Mouse (Mus musculus) layer of hippocampus, adult 2 months (tissue): ENCODE results near the gene Tm6sf2. TPM values are rescaled to one million over a fixed set of nuclear protein-coding genes. Genes with fewer than 3 reads are reported as not detected.
A peak's percentile ranks its signal among the peaks of the same experiment; 100 is the strongest.

Experiments
- DNase-seq, 2 experiments: peaks; one replicate each; pipeline ENCODE4 v3.0.0; 2022; ENCODE audit warnings: low spot score in 2 of 2
- H3K27ac ChIP-seq: fragments of 200-600 bp; 2 replicates; pipeline ENCODE4 v1.8.1; 2022
- H3K4me3 ChIP-seq: fragments of 200-600 bp; 2 replicates; pipeline ENCODE4 v1.8.1; 2022; ENCODE audit warnings: mild to moderate bottlenecking
- CTCF ChIP-seq: fragments of 200-600 bp; conservative IDR thresholded peaks from 2 replicates; pipeline ENCODE4 v1.8.1; 2022; ENCODE audit warnings: antibody characterized with exemption, mild to moderate bottlenecking, moderate library complexity
- microRNA-seq, 2 experiments: library from miRNA; unstranded; fragments of <30 nt; microRNA quantifications; one replicate each; pipeline ENCODE4 v1.2.0; 2021
- total RNA-seq, 2 experiments: library from RNA; stranded (reverse); gene quantifications; 2 replicates each; pipeline ENCODE4 v1.2.3; 2021

The Tm6sf2 gene
- total RNA-seq, 2 experiments from 2014 or later, result 3.1 to 7.4 TPM

DNA sequence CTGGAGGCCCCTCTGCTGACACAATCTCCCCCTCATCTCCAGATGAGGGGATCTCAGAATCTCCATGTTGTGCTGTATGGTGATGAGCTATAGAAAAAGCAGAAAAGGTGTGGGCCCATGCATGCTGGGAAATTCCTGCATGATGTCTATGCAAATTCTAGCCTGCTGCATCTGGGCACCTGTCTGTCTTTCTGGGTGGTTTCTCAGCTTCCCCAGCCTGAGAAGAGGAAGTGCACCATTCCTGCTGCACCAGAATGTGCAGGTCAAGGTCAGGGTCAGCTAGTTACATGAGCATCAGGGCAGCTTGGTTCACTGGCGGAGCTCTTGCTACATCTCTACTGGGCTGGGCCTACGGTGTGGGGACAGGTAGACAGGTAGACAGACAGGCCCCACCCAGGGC lies 37.7 kb downstream of the Tm6sf2 start:
- H3K27ac ChIP-seq, result no peak overlapping the region
- no peak for TF ChIP-seq CTCF
- H3K4me3 ChIP-seq, result no peak overlapping the region
- DNase-seq, result no peak

DNA sequence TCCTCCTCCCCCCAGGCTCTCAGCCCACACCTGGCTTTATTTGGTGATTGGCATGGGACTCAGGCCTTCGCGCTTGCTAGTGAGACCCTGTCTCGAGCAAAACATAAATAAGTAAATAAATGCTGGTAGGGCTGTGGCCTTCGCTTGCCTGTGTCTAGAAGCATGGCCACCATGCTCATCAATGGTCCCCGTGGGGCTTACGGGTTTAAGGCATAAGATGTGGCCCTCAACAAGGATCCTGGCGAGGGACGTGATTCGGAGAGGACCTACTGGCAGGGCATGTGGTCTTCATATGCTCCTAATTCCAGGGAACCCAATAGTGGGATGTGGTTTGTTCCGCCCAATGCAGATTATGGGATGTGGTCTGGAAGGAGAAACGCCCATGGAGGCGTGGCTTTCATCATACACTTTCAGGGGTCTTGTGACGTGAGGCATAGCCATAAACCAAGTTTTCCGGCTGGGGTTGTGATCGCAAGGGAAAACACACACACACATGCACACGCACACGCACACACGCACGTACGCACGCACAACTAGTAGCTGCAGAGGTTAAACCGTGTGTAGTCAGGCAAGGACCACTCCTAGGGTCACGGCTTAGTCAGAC lies 38.6 kb downstream of the Tm6sf2 start:
- Histone ChIP-seq H3K27ac (peak overlapping the region; percentile 43; the same call in 1 of the 2 replicates), H3K4me3 (no peak overlapping the region)
- TF ChIP-seq CTCF, result no peak
- DNase-seq, result no peak

DNA sequence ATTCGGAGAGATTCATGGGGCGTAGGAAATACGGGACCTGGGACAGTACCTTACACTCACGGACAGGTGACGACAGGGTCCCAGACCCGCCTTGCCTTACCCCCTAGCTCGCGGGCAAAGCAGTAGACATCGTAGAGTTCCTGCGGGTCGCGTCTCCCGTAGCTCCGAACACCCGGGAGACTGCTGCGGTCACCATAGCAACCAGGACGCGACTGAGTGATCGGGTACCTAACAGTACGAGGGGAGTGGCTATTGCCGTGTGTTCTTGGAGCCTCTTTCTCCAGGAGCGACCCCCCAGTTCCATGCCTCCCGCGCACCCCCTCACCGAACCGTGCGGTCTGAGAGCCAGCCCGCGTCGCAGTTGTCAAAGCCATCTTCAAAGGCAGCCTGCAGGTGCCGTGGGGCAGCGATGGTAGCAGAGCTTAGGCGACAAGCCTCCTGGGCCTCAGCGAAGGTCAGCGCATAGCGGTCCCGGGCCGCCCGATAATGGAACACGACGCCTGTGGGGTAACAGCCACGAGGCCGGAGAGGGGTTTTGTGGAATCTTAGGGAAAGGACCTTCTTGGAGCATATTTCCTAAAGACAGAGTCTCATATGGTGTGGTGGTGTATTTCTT lies 39.8 kb downstream of the Tm6sf2 start:
- TF ChIP-seq CTCF, result no peak
- no peak for DNase-seq
- Histone ChIP-seq H3K27ac (peak overlapping the region; percentile 43; the same call in 1 of the 2 replicates), H3K4me3 (no peak overlapping the region)

GRCm38 (mm10) chr8:70114488-70114887 lies 41.8 kb downstream of the Tm6sf2 start:
- Histone ChIP-seq H3K4me3 (no peak overlapping the region), H3K27ac (0 out of 2 replicates have a peak overlapping the region, but pooled peaks have one; percentile 3)
- DNase-seq, result no peak
- TF ChIP-seq CTCF, result no peak

DNA sequence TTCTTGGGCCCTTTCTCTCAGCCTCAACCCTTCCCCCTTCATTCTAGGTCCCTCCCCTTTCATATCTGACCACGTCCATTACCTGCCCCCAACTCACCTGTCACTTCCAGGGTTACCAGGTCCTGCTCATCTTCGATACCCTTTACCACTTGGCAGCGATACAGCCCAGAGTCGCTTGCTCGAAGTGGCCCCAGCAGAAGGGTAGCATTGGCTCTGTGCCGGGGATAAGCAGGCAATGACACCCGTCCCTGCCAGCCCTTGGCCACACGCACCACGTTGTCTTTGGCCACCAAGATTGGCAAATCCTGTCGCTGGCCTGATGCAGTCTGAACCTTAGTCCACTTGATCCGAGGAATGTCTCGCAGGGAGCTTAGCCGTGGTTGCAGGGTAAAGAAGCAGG lies 42.2 kb downstream of the Tm6sf2 start:
- DNase-seq, result no peak
- no peak overlapping the region for H3K4me3 ChIP-seq
- H3K27ac ChIP-seq, result no peak overlapping the region
- no peak for TF ChIP-seq CTCF

DNA sequence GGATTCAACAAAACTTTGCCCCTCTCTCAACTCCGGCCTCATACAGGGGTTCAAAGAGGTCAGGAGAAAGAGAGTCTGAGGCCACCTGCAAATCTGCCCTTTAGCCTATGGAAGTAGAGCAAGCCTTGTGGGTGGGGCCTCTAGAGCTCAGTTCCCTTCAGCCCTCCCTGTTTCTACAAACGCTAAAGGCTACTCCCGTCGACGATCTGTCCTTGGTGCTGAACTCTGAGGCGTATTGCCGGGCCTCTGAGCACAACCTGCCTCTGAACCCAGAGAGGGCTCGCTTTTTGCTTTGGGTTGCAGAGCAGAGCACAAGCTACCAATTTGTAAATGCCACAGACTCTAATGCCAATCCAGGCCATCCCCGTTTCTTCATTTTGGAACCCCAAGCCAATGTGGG lies 44.9 kb downstream of the Tm6sf2 start:
- no peak overlapping the region; the same call in 1 of the 2 replicates for H3K27ac ChIP-seq
- H3K4me3 ChIP-seq, result peak overlapping the region; percentile 6; the same call in 1 of the 2 replicates
- TF ChIP-seq CTCF, result no peak
- DNase-seq, result no peak

DNA sequence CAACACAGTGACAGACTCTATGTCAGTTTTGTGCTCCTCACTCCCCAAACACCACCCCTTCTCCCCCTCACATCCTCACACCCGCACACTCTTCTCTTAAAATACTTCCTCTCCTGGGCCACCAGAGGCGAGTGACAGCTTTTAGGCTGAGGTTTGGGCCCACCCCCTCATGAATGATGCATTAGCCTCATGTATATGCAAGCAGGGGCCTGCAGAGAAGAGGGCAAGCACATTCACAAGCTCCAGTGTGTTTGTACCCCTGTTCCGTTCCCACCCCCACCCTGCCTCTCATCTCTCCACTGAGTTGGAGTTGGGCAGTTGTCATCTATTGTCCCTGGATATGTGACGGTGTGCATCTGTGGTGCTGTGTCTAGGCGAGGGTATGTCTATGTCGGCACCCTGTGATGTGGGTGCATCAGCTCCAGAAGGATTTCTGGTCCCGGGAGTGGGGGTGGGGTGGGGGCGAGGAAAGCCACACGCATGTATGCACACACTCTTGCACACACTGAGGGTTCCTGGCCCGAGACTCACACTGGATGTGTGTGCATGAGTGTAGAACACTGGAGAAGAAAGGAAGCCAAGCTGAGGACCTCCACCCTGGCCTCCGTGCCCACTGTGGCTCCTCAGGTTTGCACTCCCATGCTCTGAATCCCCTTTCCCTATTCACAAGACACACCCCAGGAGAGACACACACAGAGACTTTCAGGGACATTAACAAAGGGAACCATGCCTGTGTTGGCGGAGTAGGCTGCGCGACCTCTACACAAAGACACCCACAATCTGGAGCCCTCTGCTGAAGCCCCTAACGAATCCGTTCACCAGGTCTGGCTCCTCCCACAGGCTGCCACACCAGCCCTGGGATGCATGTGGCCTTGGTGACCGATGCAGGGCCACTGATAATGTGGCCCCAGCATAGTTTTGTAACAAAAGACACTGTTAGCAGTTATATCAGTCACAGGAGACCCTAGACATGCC lies 46.3 kb downstream of the Tm6sf2 start:
- Histone ChIP-seq H3K4me3 (peak overlapping the region; percentile 71), H3K27ac (peak overlapping the region; percentile 92)
- DNase-seq, result peak; percentile 56 to 79
- peak; percentile 55 for TF ChIP-seq CTCF

GRCm38 (mm10) chr8:70120667-70121066 lies 47.9 kb downstream of the Tm6sf2 start, which contains the start of gene Ncan:
Gene Ncan, minus strand, starts transcription at chr8:70120873.
- TF ChIP-seq CTCF, result no peak
- peak within 1 kb of the TSS; percentile 92 for H3K27ac ChIP-seq
- peak within 1 kb of the TSS; percentile 71 for H3K4me3 ChIP-seq
- peak; percentile 88 to 94 for DNase-seq

GRCm38 (mm10) chr8:70122863-70123262 lies 50.1 kb downstream of the Tm6sf2 start:
- Histone ChIP-seq H3K4me3 (no peak overlapping the region), H3K27ac (no peak overlapping the region)

GRCm38 (mm10) chr8:70124992-70125391 lies 52.3 kb downstream of the Tm6sf2 start:
- no peak for TF ChIP-seq CTCF
- no peak for DNase-seq
- Histone ChIP-seq H3K4me3 (no peak overlapping the region), H3K27ac (no peak overlapping the region)

More at GRCm38 (mm10) chr8:70122863-70123262, 50.1 kb downstream of the Tm6sf2 start:
- no peak for DNase-seq
- TF ChIP-seq CTCF, result peak; percentile 84

DNA sequence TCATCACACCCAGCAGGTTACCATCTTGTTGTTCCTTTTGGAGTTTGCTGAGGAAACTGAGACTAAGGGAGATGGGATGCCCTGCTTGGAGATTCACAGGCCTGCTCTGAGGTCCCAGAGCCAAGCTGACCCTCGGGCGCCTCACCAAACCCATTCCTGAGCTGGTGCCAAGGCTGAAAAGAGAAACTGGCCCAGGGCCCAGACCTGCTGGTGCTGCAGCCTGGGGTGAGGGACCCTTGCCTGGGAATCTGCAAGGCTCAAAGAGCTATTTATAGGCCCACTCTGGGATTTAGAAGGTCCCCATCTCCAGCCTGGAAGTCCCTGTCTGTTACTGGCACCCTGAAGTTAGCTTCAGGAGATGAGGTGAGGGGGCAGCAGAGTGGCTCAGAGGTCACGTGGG lies 55.7 kb downstream of the Tm6sf2 start:
- TF ChIP-seq CTCF, result no peak
- Histone ChIP-seq H3K27ac (peak overlapping the region; percentile 90), H3K4me3 (no peak overlapping the region)
- DNase-seq, result peak; percentile 64 to 67

- TF ChIP-seq CTCF, result no peak
- H3K27ac ChIP-seq, result peak overlapping the region; percentile 90
- peak; percentile 73 to 86 for DNase-seq
- H3K4me3 ChIP-seq, result no peak overlapping the region
These were observed 56.7 kb downstream of the Tm6sf2 start for GRCm38 (mm10) chr8:70129309-70129952.

Small RNA genes lying within 50 kb of the gene (microRNA-seq; reads per million reads assigned to microRNA genes)
- 8.0 to 15.8 reads per million in 2 experiments for gene Mir7066

Other genes starting within 250 kb of the Tm6sf2 start
- 10 to 100 TPM; 15.1 to 18.3 TPM for gene Pbx4, start 240.4 kb upstream of the Tm6sf2 start, total RNA-seq
- gene Cilp2, start 185.2 kb upstream of the Tm6sf2 start, total RNA-seq, result under 1 TPM; 0.69 to 0.72 TPM
- under 1 TPM in 1 of 2 experiments, not detected in 1; 0.64 TPM for gene Tssk6, start 170.7 kb upstream of the Tm6sf2 start, total RNA-seq
- 100 to 1,000 TPM; 154 to 157 TPM for gene Ndufa13, start 170.4 kb upstream of the Tm6sf2 start, total RNA-seq
- gene Yjefn3, start 170.2 kb upstream of the Tm6sf2 start, total RNA-seq, result 10 to 100 TPM; 29.3 to 32.5 TPM
- gene Gatad2a, start 76.5 kb upstream of the Tm6sf2 start, total RNA-seq, result 10 to 100 TPM; 29.7 to 32.4 TPM
- gene Mau2, start 30.2 kb upstream of the Tm6sf2 start, total RNA-seq, result 10 to 100 TPM; 73.6 to 74.3 TPM
- 10 to 100 TPM; 56.1 to 56.9 TPM for gene Sugp1, start 30.1 kb upstream of the Tm6sf2 start, total RNA-seq
- 10 to 100 TPM; 89.0 to 99.7 TPM for gene Hapln4, start 10.5 kb downstream of the Tm6sf2 start, total RNA-seq
- gene Ncan, start 47.9 kb downstream of the Tm6sf2 start, total RNA-seq, result 100 to 1,000 TPM; 146 to 158 TPM
- 10 to 100 TPM; 29.2 to 32.8 TPM for gene Nr2c2ap, start 58.4 kb downstream of the Tm6sf2 start, total RNA-seq
- gene Rfxank, start 66.2 kb downstream of the Tm6sf2 start, total RNA-seq, result 10 to 100 TPM; 14.2 to 15.7 TPM
- 10 to 100 TPM; 50.2 to 50.8 TPM for gene Borcs8, start 66.6 kb downstream of the Tm6sf2 start, total RNA-seq
- under 1 TPM; 0.37 to 0.41 TPM for gene Mef2b, start 66.8 kb downstream of the Tm6sf2 start, total RNA-seq
- gene Tmem161a, start 99.4 kb downstream of the Tm6sf2 start, total RNA-seq, result 10 to 100 TPM; 46.4 to 59.0 TPM
- 10 to 100 TPM; 43.9 to 44.0 TPM for gene Slc25a42, start 139.4 kb downstream of the Tm6sf2 start, total RNA-seq
- 100 to 1,000 TPM; 130 to 131 TPM for gene Sugp2, start 161.3 kb downstream of the Tm6sf2 start, total RNA-seq
- 10 to 100 TPM; 45.6 to 47.1 TPM for gene Armc6, start 161.5 kb downstream of the Tm6sf2 start, total RNA-seq
- gene Homer3, start 209.9 kb downstream of the Tm6sf2 start, total RNA-seq, result 10 to 100 TPM; 87.7 to 90.5 TPM
- gene Ddx49, start 229.6 kb downstream of the Tm6sf2 start, total RNA-seq, result 10 to 100 TPM; 45.5 to 52.1 TPM
- gene Cope, start 229.6 kb downstream of the Tm6sf2 start, total RNA-seq, result 100 to 1,000 TPM; 139 to 157 TPM
- gene Cers1, start 242.9 kb downstream of the Tm6sf2 start, total RNA-seq, result 100 to 1,000 TPM; 110 to 113 TPM